ENCODE assay signal across 8 mouse cellular contexts in genomic region chr15:79828366-79829035, GRCm38 (mm10). TPM values are rescaled to one million over a fixed set of nuclear protein-coding genes. Genes with fewer than 3 reads are reported as not detected.
DNase-seq lines count a peak whose midpoint lies in the region; ATAC-seq and TF ChIP-seq lines count a peak whose summit lies in the region.

No protein-coding gene starts in this region.

- peak overlapping the region; percentile 25; the same call in 1 of the 2 replicates for H3K9ac ChIP-seq in heart, embryonic 13.5 days
- H3K9ac ChIP-seq in heart, postnatal 0 days (replicated peaks; ENCODE audit: low read depth, low read length), result no peak overlapping the region
- no peak overlapping the region for H3K9ac ChIP-seq in liver, embryonic 12.5 days

- H3K4me1 ChIP-seq in heart, embryonic 13.5 days, result peaks cover 86% of the 10 kb centered on the region
- H3K4me1 ChIP-seq in heart, postnatal 0 days (ENCODE audit: control insufficient read depth, insufficient read depth), result peaks cover 12% of the 10 kb centered on the region
- H3K4me1 ChIP-seq in liver, embryonic 12.5 days, result peaks cover 42% of the 10 kb centered on the region

- TF ChIP-seq EP300 in heart, postnatal 0 days (IDR thresholded peaks at IDR 0.05; ENCODE audit: low read depth), result no peak

- H3K4me2 ChIP-seq in heart, embryonic 13.5 days, result peak overlapping the region; percentile 40
- H3K4me2 ChIP-seq in heart, postnatal 0 days (ENCODE audit: low read depth, low read length), result 0 out of 2 replicates have a peak overlapping the region, but pooled peaks have one; percentile 10
- peak overlapping the region; percentile 21 for H3K4me2 ChIP-seq in liver, embryonic 12.5 days

- no peaks in the 10 kb centered on the region for H3K9me3 ChIP-seq in heart, embryonic 13.5 days
- H3K9me3 ChIP-seq in heart, postnatal 0 days (replicated peaks; ENCODE audit: control insufficient read depth, low read length), result no peaks in the 10 kb centered on the region
- H3K9me3 ChIP-seq in liver, embryonic 12.5 days (replicated peaks), result no peaks in the 10 kb centered on the region

- H3K27me3 ChIP-seq in heart, embryonic 13.5 days (replicated peaks), result no peaks in the 10 kb centered on the region
- H3K27me3 ChIP-seq in heart, postnatal 0 days (ENCODE audit: control insufficient read depth, insufficient read depth, low read length), result no peaks in the 10 kb centered on the region
- no peaks in the 10 kb centered on the region; the same call in none of the 2 replicates for H3K27me3 ChIP-seq in liver, embryonic 12.5 days (replicated peaks)

- no peak overlapping the region for H3K27ac ChIP-seq in heart, embryonic 13.5 days (replicated peaks)
- no peak overlapping the region for H3K27ac ChIP-seq in heart, postnatal 0 days (ENCODE audit: low read depth)
- no peak overlapping the region for H3K27ac ChIP-seq in liver, embryonic 12.5 days

- ATAC-seq in heart, embryonic 13.5 days (ENCODE audit: extremely low read depth, insufficient number of reproducible peaks, low FRiP score, low TSS enrichment), result no peak
- no peak for ATAC-seq in heart, postnatal 0 days (ENCODE audit: insufficient read depth, low read depth)
- ATAC-seq in liver, embryonic 12.5 days, result no peak

- peaks cover 66% of the 10 kb centered on the region for H3K36me3 ChIP-seq in heart, embryonic 13.5 days
- H3K36me3 ChIP-seq in heart, postnatal 0 days (replicated peaks; ENCODE audit: control insufficient read depth, insufficient read depth, low read length), result peaks cover 29% of the 10 kb centered on the region
- peaks cover 36% of the 10 kb centered on the region for H3K36me3 ChIP-seq in liver, embryonic 12.5 days

- peak overlapping the region; percentile 20; the same call in 1 of the 2 replicates for H3K4me3 ChIP-seq in heart, embryonic 13.5 days
- no peak overlapping the region for H3K4me3 ChIP-seq in heart, postnatal 0 days (ENCODE audit: low read depth, low read length)
- H3K4me3 ChIP-seq in liver, embryonic 12.5 days, result no peak overlapping the region

- 40% methylated on average over 46 of the region's 46 CpGs for WGBS in heart, embryonic 13.5 days
- 58% methylated on average over 44 of the region's 46 CpGs for WGBS in heart, postnatal 0 days
- 47% methylated on average over 46 of the region's 46 CpGs for WGBS in liver, embryonic 12.5 days (ENCODE audit: insufficient replicate concordance)

- peak; percentile 41 for TF ChIP-seq CTCF in heart, postnatal 0 days (IDR thresholded peaks at IDR 0.05; ENCODE audit: low read depth)

- DNase-seq in heart, adult 8-10 months (ENCODE audit: low spot score), result no peak
- DNase-seq in urinary bladder, postnatal 14 days (ENCODE audit: low spot score), result peak; percentile 46
- no peak for DNase-seq in urinary bladder, postnatal 4 days (ENCODE audit: low spot score in 2 of 2)
- no peak for DNase-seq in heart, postnatal 0 days (ENCODE audit: low spot score)
- peak; percentile 81 for DNase-seq in testis, postnatal 10 days (ENCODE audit: low spot score)
- DNase-seq in urinary bladder, postnatal 25 days (ENCODE audit: low spot score), result no peak

RNA-seq across cellular contexts. Expression of gene Npcd, which starts 5.5 kb away (rescaled TPM):
- not detected in 2 replicates for polyA plus RNA-seq in heart, embryonic 13.5 days (2015; fragmentation: Nextera tagmentation; extraction: Ambion mirVana)
- total RNA-seq in heart, adult 8-10 months (2022), result under 1 TPM in 3 of 4 experiments, not detected in 1; 0.33 to 0.69 (median 0.47) TPM
- total RNA-seq in heart, postnatal 0 days (2014; rRNA removed; ENCODE audit: low replicate concordance), result 1.9 and 8.7 TPM in 2 replicates
- polyA plus RNA-seq in heart, postnatal 0 days (2015; fragmentation: Nextera tagmentation; extraction: Ambion mirVana), result not detected in 2 replicates
- not detected in 2 replicates for polyA plus RNA-seq in liver, embryonic 12.5 days (2016; fragmentation: Nextera tagmentation; extraction: Ambion mirVana)

RNA-seq across cellular contexts. Expression of gene Cbx6, which starts 6.0 kb away (rescaled TPM):
- 48.6 and 49.5 TPM in 2 replicates for polyA plus RNA-seq in heart, embryonic 13.5 days (2015; fragmentation: Nextera tagmentation; extraction: Ambion mirVana)
- total RNA-seq in heart, adult 8-10 months (2022), result 10 to 100 TPM; 15.5 to 20.3 (median 18.9) TPM
- total RNA-seq in heart, postnatal 0 days (2014; rRNA removed; ENCODE audit: low replicate concordance), result 47.3 and 51.8 TPM in 2 replicates
- polyA plus RNA-seq in heart, postnatal 0 days (2015; fragmentation: Nextera tagmentation; extraction: Ambion mirVana), result 24.9 and 25.6 TPM in 2 replicates
- 11.2 and 11.7 TPM in 2 replicates for polyA plus RNA-seq in liver, embryonic 12.5 days (2016; fragmentation: Nextera tagmentation; extraction: Ambion mirVana)

RNA-seq across cellular contexts. Expression of gene Nptxr, which starts 23.9 kb away (rescaled TPM):
- 1.6 and 1.7 TPM in 2 replicates for polyA plus RNA-seq in heart, embryonic 13.5 days (2015; fragmentation: Nextera tagmentation; extraction: Ambion mirVana)
- 1 to 10 TPM; 1.3 to 2.0 (median 1.8) TPM for total RNA-seq in heart, adult 8-10 months (2022)
- total RNA-seq in heart, postnatal 0 days (2014; rRNA removed; ENCODE audit: low replicate concordance), result 10.8 and 13.7 TPM in 2 replicates
- polyA plus RNA-seq in heart, postnatal 0 days (2015; fragmentation: Nextera tagmentation; extraction: Ambion mirVana), result 0.84 and 1.00 TPM in 2 replicates
- 0.24 and 0.31 TPM in 2 replicates for polyA plus RNA-seq in liver, embryonic 12.5 days (2016; fragmentation: Nextera tagmentation; extraction: Ambion mirVana)

RNA-seq across cellular contexts. Expression of gene Dnal4, which starts 50.9 kb away (rescaled TPM):
- 35.6 and 37.5 TPM in 2 replicates for polyA plus RNA-seq in heart, embryonic 13.5 days (2015; fragmentation: Nextera tagmentation; extraction: Ambion mirVana)
- 10 to 100 TPM; 21.0 to 25.3 (median 21.7) TPM for total RNA-seq in heart, adult 8-10 months (2022)
- total RNA-seq in heart, postnatal 0 days (2014; rRNA removed; ENCODE audit: low replicate concordance), result 25.9 and 35.5 TPM in 2 replicates
- polyA plus RNA-seq in heart, postnatal 0 days (2015; fragmentation: Nextera tagmentation; extraction: Ambion mirVana), result 35.5 and 38.9 TPM in 2 replicates
- 13.5 and 14.0 TPM in 2 replicates for polyA plus RNA-seq in liver, embryonic 12.5 days (2016; fragmentation: Nextera tagmentation; extraction: Ambion mirVana)

Comparison
In these comparisons a context has a peak if more than half of its experiments do, and no peak if none do; other contexts are left out.
1. DNase-seq: peak in urinary bladder, postnatal 14 days (single experiment) and testis, postnatal 10 days (single experiment); none in heart, adult 8-10 months (single experiment), urinary bladder, postnatal 4 days (0 of 2), heart, postnatal 0 days (single experiment) and urinary bladder, postnatal 25 days (single experiment).
2. Peak in every context shown above with its lines, with median percentiles within 50 percentile points of each other: H3K4me2 ChIP-seq.